Mouse (Mus musculus) liver, embryonic 16.5 days (tissue): Measurements from ENCODE around the gene Rasd2. TPM values are rescaled to one million over a fixed set of nuclear protein-coding genes. Genes with fewer than 3 reads are reported as not detected.
A peak's percentile ranks its signal among the peaks of the same experiment; 100 is the strongest.

Experiments
- ATAC-seq: fragments of 200-750 bp; cut with Nextera tagmentation; 2 replicates; pipeline ENCODE4 v1.8.0; 2017; ENCODE audit warnings: low read depth, mild to moderate bottlenecking, moderate number of reproducible peaks, moderate library complexity
- H3K27ac ChIP-seq: fragments of 300-500 bp; sonication (generic); 2 replicates; pipeline ENCODE4 v1.5.1; 2014; ENCODE audit warnings: mild to moderate bottlenecking, low read length
- H3K27me3 ChIP-seq: fragments of 300-500 bp; sonication (generic); 2 replicates; pipeline ENCODE4 v1.6.1; 2014; ENCODE audit warnings: low read depth, low read length, mixed read lengths; ENCODE audit not compliant: control insufficient read depth, insufficient read depth
- H3K36me3 ChIP-seq: fragments of 300-500 bp; sonication (generic); 2 replicates; pipeline ENCODE4 v1.6.1; 2014; ENCODE audit warnings: mild to moderate bottlenecking; ENCODE audit not compliant: control insufficient read depth, insufficient read depth
- H3K4me1 ChIP-seq: fragments of 300-500 bp; sonication (generic); 2 replicates; pipeline ENCODE4 v1.6.1; 2014; ENCODE audit warnings: low read depth, low read length, mixed read lengths; ENCODE audit not compliant: control insufficient read depth
- H3K4me2 ChIP-seq: fragments of 300-500 bp; sonication (generic); 2 replicates; pipeline ENCODE4 v1.6.1; 2014; ENCODE audit warnings: low read depth, low read length, mixed read lengths
- H3K4me3 ChIP-seq: fragments of 300-500 bp; sonication (generic); 2 replicates; pipeline ENCODE4 v1.5.1; 2014; ENCODE audit warnings: low read depth, mild to moderate bottlenecking, low read length
- H3K9ac ChIP-seq: fragments of 300-500 bp; sonication (generic); 2 replicates; pipeline ENCODE4 v1.6.1; 2014; ENCODE audit warnings: low read depth, low read length
- H3K9me3 ChIP-seq: fragments of 300-500 bp; sonication (generic); replicated peaks from 2 replicates; pipeline ENCODE4 v1.6.1; 2016; ENCODE audit warnings: low read length; ENCODE audit not compliant: control insufficient read depth
- WGBS: fragments of 180-500 bp; shearing (Covaris S2); extraction: QIAGEN DNeasy Blood & Tissue Kit; methylation state at CpG from one replicate; pipeline ENCODE4 v1.1.7; 2014; ENCODE audit not compliant: insufficient replicate concordance; 5-methylcytosine and 5-hydroxymethylcytosine counted together
- polyA plus RNA-seq: library from polyadenylated mRNA; unstranded; fragments of >200 nt; fragmentation: Nextera tagmentation; extraction: Ambion mirVana; gene quantifications from 2 replicates; pipeline ENCODE4 v1.2.1, GENCODE M21; 2015

Rasd2 gene
- polyA plus RNA-seq, result 0.11 TPM in 1 of 2 replicates, not detected in the other

- H3K27ac ChIP-seq, result no peak within 1 kb of the TSS
- ATAC-seq, result no peak
- peak within 1 kb of the TSS; percentile 54 for H3K4me3 ChIP-seq
- peak within 1 kb of the TSS; percentile 69 for H3K4me2 ChIP-seq
- WGBS, result 2% methylated on average over 42 of the region's 42 CpGs
- no peaks in the 10 kb centered on the region for H3K36me3 ChIP-seq
- no peaks in the 10 kb centered on the region for H3K9me3 ChIP-seq
- peaks cover 7% of the 10 kb centered on the region for H3K4me1 ChIP-seq
- H3K9ac ChIP-seq, result no peak within 1 kb of the TSS
- peaks cover 58% of the 10 kb centered on the region for H3K27me3 ChIP-seq
These were observed at the start of gene Rasd2 for GRCm38 (mm10) chr8:75213686-75214085. Gene Rasd2, plus strand, starts transcription at chr8:75213944.

- ATAC-seq, result no peak
- no peaks in the 10 kb centered on the region for H3K9me3 ChIP-seq
- H3K4me2 ChIP-seq, result no peak overlapping the region
- no peak overlapping the region for H3K27ac ChIP-seq
- H3K9ac ChIP-seq, result no peak overlapping the region
- H3K4me1 ChIP-seq, result no peaks in the 10 kb centered on the region
- H3K27me3 ChIP-seq, result no peaks in the 10 kb centered on the region
- no peaks in the 10 kb centered on the region for H3K36me3 ChIP-seq
- 53% methylated on average over 5 of the region's 5 CpGs for WGBS
- H3K4me3 ChIP-seq, result no peak overlapping the region
These were observed 44.4 kb upstream of the Rasd2 start for GRCm38 (mm10) chr8:75169363-75169762.

- no peak overlapping the region for H3K9ac ChIP-seq
- H3K36me3 ChIP-seq, result no peaks in the 10 kb centered on the region
- no peak overlapping the region for H3K27ac ChIP-seq
- no peaks in the 10 kb centered on the region for H3K4me1 ChIP-seq
- H3K9me3 ChIP-seq, result no peaks in the 10 kb centered on the region
- no peak overlapping the region for H3K4me2 ChIP-seq
- no peaks in the 10 kb centered on the region for H3K27me3 ChIP-seq
- WGBS, result 46% methylated on average over 6 of the region's 6 CpGs
- no peak overlapping the region for H3K4me3 ChIP-seq
- ATAC-seq, result no peak
These were observed 41.6 kb upstream of the Rasd2 start for GRCm38 (mm10) chr8:75172009-75172685.

DNA sequence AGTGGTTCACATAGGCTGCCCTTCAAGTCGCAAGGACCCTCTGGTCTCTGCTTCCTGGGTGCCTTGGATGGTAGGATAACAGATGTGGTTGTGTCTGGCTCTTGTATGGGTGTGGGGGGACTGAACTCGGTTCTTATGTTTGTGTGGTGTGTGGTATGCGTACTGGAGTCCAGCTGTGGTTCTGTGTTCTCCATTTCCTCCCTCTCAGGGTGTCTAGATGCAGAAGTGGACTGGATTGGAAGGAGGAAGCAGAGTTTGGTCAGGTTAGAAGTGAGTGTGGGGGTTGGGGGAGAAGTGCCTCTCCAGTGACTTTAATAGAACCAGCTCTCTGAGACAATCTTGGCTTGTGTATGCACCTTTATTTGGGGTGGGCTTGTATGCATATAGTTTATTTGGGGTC is 20.7 kb upstream of the Rasd2 start:
- 15% methylated on average over 3 of the region's 3 CpGs for WGBS

DNA sequence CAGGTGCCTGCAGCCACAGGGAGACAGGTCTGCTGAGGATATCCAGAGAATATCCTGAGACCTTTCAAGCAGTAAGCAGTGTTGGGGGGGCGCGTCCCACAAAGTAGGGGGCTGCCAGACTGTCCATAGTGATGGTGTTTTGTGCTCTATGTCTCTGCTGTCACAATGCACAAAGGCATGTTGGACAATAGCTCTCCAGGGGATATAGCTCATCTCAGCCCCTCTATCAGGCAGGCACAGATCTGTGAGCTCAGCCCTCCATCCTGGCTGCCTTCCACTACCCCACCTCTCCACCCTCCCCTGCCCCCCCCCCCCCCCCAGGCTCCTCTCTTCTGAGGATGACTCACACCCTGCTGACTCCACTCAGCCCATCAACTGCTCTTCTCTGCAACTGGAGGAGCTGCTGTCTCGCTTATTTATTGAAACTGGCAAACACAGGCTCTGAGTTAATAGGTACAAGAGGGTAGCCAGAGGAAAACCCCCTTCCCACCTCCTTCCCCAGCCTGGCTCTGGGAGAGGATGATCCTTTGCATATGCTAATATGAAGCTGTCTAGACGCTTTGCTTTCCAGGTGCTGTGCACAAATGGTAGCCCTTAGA is 19.2 kb upstream of the Rasd2 start:
- 41% methylated on average over 4 of the region's 4 CpGs for WGBS
- H3K27ac ChIP-seq, result no peak overlapping the region
- no peaks in the 10 kb centered on the region for H3K4me1 ChIP-seq
- no peak overlapping the region for H3K9ac ChIP-seq
- no peaks in the 10 kb centered on the region for H3K9me3 ChIP-seq
- H3K4me3 ChIP-seq, result no peak overlapping the region
- no peak for ATAC-seq
- H3K36me3 ChIP-seq, result no peaks in the 10 kb centered on the region
- no peaks in the 10 kb centered on the region for H3K27me3 ChIP-seq
- H3K4me2 ChIP-seq, result no peak overlapping the region

More for the DNA sequence above, 20.7 kb upstream of the Rasd2 start:
- Histone ChIP-seq H3K4me3 (no peak overlapping the region), H3K4me2 (no peak overlapping the region), H3K27me3 (no peaks in the 10 kb centered on the region), H3K4me1 (no peaks in the 10 kb centered on the region), H3K9me3 (no peaks in the 10 kb centered on the region), H3K27ac (no peak overlapping the region), H3K36me3 (no peaks in the 10 kb centered on the region), H3K9ac (no peak overlapping the region)
- ATAC-seq, result no peak

- no peak overlapping the region for H3K9ac ChIP-seq
- no peaks in the 10 kb centered on the region for H3K9me3 ChIP-seq
- ATAC-seq, result no peak
- no peaks in the 10 kb centered on the region for H3K36me3 ChIP-seq
- 50% methylated on average over 3 of the region's 3 CpGs for WGBS
- H3K4me2 ChIP-seq, result no peak overlapping the region
- H3K4me3 ChIP-seq, result no peak overlapping the region
- no peaks in the 10 kb centered on the region for H3K27me3 ChIP-seq
- H3K4me1 ChIP-seq, result no peaks in the 10 kb centered on the region
- H3K27ac ChIP-seq, result no peak overlapping the region
These were observed 16.6 kb upstream of the Rasd2 start for GRCm38 (mm10) chr8:75197170-75197569.

GRCm38 (mm10) chr8:75197862-75198261 is 15.9 kb upstream of the Rasd2 start:
- Histone ChIP-seq H3K27me3 (no peaks in the 10 kb centered on the region), H3K27ac (no peak overlapping the region), H3K36me3 (no peaks in the 10 kb centered on the region), H3K9me3 (no peaks in the 10 kb centered on the region), H3K4me1 (no peaks in the 10 kb centered on the region), H3K4me3 (no peak overlapping the region), H3K9ac (no peak overlapping the region), H3K4me2 (no peak overlapping the region)
- ATAC-seq, result no peak
- WGBS, result 39% methylated on average over 4 of the region's 4 CpGs

- H3K9ac ChIP-seq, result no peak overlapping the region
- ATAC-seq, result no peak
- no peak overlapping the region for H3K4me2 ChIP-seq
- no peaks in the 10 kb centered on the region for H3K36me3 ChIP-seq
- no peak overlapping the region for H3K27ac ChIP-seq
- H3K27me3 ChIP-seq, result no peaks in the 10 kb centered on the region
- no peaks in the 10 kb centered on the region for H3K4me1 ChIP-seq
- no peaks in the 10 kb centered on the region for H3K9me3 ChIP-seq
- no peak overlapping the region for H3K4me3 ChIP-seq
These were observed 15.4 kb upstream of the Rasd2 start for GRCm38 (mm10) chr8:75198300-75198699.

- Histone ChIP-seq H3K9me3 (no peaks in the 10 kb centered on the region), H3K36me3 (no peaks in the 10 kb centered on the region), H3K4me1 (no peaks in the 10 kb centered on the region), H3K9ac (no peak overlapping the region), H3K4me2 (no peak overlapping the region), H3K27me3 (no peaks in the 10 kb centered on the region), H3K27ac (no peak overlapping the region), H3K4me3 (no peak overlapping the region)
- WGBS, result 51% methylated on average over 5 of the region's 5 CpGs
- no peak for ATAC-seq
These were observed 14.6 kb upstream of the Rasd2 start for GRCm38 (mm10) chr8:75198988-75199765.
